ENCODE assay signal across 17 mouse cellular contexts in genomic region chr9:28139957-28140597, GRCm38 (mm10).
"Had no signal": no experiment of that assay in that cellular context is flagged by ENCODE, and none has a peak within 500 bp of the region (broad histone marks: within the 10 kb centered on the region; RNA-seq: fewer than 3 reads in every experiment).

No protein-coding gene starts in this region.

- H3K27me3 ChIP-seq: kidney, embryonic 15.5 days; limb, embryonic 12.5 days; liver, embryonic 15.5 days; neural tube, embryonic 15.5 days had no signal

- H3K9me3 ChIP-seq: kidney, embryonic 15.5 days; limb, embryonic 12.5 days; liver, embryonic 15.5 days; midbrain, embryonic 10.5 days; neural tube, embryonic 15.5 days had no signal

- DNase-seq: kidney, adult 2 months; kidney, postnatal 14 days; layer of hippocampus, adult 9-11 months; liver; lung, postnatal 36 days; midbrain, embryonic 14.5 days; right cerebral cortex, postnatal 4 days; spleen, adult 18-20 months; thymus, adult 18-20 months; thymus, postnatal 14 days had no signal

- H3K9ac ChIP-seq: kidney, embryonic 15.5 days; limb, embryonic 12.5 days; liver, embryonic 15.5 days; neural tube, embryonic 15.5 days had no signal

- H3K4me2 ChIP-seq: kidney, embryonic 15.5 days; limb, embryonic 12.5 days; liver, embryonic 15.5 days; neural tube, embryonic 15.5 days had no signal

- H3K27ac ChIP-seq: kidney, embryonic 15.5 days; limb, embryonic 12.5 days; liver, embryonic 15.5 days; midbrain, embryonic 10.5 days; neural tube, embryonic 15.5 days had no signal

- H3K36me3 ChIP-seq: kidney, embryonic 15.5 days; limb, embryonic 12.5 days; liver, embryonic 15.5 days; midbrain, embryonic 10.5 days; neural tube, embryonic 15.5 days had no signal

- ATAC-seq: intestine, embryonic 16.5 days had no signal

- H3K4me1 ChIP-seq: kidney, embryonic 15.5 days; liver, embryonic 15.5 days had no signal

- H3K4me3 ChIP-seq: kidney, embryonic 15.5 days; limb, embryonic 12.5 days; liver, embryonic 15.5 days; midbrain, embryonic 10.5 days; myocyte; neural tube, embryonic 15.5 days had no signal
